Mouse (Mus musculus) olfactory bulb, adult 2 months (tissue): ENCODE data around the gene Man1a.

Source experiments
- CTCF ChIP-seq: fragments of 200-500 bp; IDR thresholded peaks from 2 replicates; pipeline ENCODE4 v1.5.1; 2012; ENCODE audit warnings: low read depth, mild to moderate bottlenecking, low read length, moderate library complexity; ENCODE audit not compliant: insufficient read depth
- POLR2A ChIP-seq: fragments of 200-500 bp; IDR thresholded peaks from 2 replicates; pipeline ENCODE4 v1.6.1; 2012; ENCODE audit warnings: mild to moderate bottlenecking, low read depth, low read length, moderate library complexity; ENCODE audit not compliant: insufficient read depth

- TF ChIP-seq CTCF (no peak), POLR2A (no peak)
Measured at GRCm38 (mm10) chr10:54085073-54085472, 8.7 kb upstream of the Man1a start.
